In the genomic region with DNA sequence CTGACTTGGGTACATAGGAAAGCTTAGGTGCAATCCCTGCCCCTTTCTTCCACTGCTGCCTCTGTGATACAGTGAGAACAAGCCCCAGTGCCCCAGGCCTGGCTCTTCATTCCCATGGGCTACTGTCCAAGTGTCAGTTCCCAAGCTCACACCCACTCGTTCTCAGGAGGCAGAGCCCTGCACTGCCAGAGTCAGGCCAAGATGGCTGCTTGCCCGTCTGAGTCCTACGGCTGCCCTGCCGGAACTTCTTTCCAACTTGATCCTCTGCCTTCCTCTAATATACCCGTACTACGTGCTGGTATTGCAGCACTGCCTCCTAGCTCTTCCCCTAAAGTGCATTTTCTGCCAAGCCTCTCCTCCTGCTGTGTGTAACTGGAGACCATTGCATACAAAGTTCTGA, we compare ENCODE assay signal across 10 mouse cellular contexts.
A peak's percentile ranks its signal among the peaks of the same experiment; 100 is the strongest.
DNase-seq lines count a peak whose midpoint lies in the region; ATAC-seq and TF ChIP-seq lines count a peak whose summit lies in the region.
"Had no signal": no experiment of that assay in that cellular context is flagged by ENCODE, and none has a peak within 500 bp of the region (broad histone marks: within the 10 kb centered on the region; RNA-seq: fewer than 3 reads in every experiment).

No protein-coding gene starts in this region.

- no peak overlapping the region for H3K4me2 ChIP-seq in midbrain, postnatal 0 days (ENCODE audit: low read depth, low read length, poor library complexity, severe bottlenecking)
- H3K4me2 ChIP-seq in midbrain, embryonic 11.5 days = no peak overlapping the region
- H3K4me2 ChIP-seq in hindbrain, embryonic 13.5 days = no peak overlapping the region

- no peaks in the 10 kb centered on the region for H3K9me3 ChIP-seq in midbrain, postnatal 0 days (ENCODE audit: low read length)
- H3K9me3 ChIP-seq in midbrain, embryonic 11.5 days (ENCODE audit: control insufficient read depth, low read length) = no peaks in the 10 kb centered on the region
- H3K9me3 ChIP-seq in hindbrain, embryonic 13.5 days = no peaks in the 10 kb centered on the region

- no peak overlapping the region for H3K27ac ChIP-seq in midbrain, postnatal 0 days (ENCODE audit: low read depth, low read length)
- H3K27ac ChIP-seq in midbrain, embryonic 11.5 days (ENCODE audit: low read depth, low read length) = no peak overlapping the region
- H3K27ac ChIP-seq in hindbrain, embryonic 13.5 days = no peak overlapping the region
- H3K27ac ChIP-seq: liver, embryonic 14.5 days had no signal

- H3K4me1 ChIP-seq in midbrain, postnatal 0 days (ENCODE audit: insufficient read depth, low read length) = no peaks in the 10 kb centered on the region
- H3K4me1 ChIP-seq in midbrain, embryonic 11.5 days (ENCODE audit: control insufficient read depth, insufficient read depth, low read length) = peaks cover 6% of the 10 kb centered on the region
- H3K4me1 ChIP-seq in hindbrain, embryonic 13.5 days (replicated peaks) = peaks cover 13% of the 10 kb centered on the region

- H3K4me3 ChIP-seq in midbrain, postnatal 0 days (ENCODE audit: low read depth, low read length) = no peak overlapping the region
- H3K4me3 ChIP-seq in midbrain, embryonic 11.5 days (ENCODE audit: low read depth, low read length) = no peak overlapping the region
- H3K4me3 ChIP-seq in hindbrain, embryonic 13.5 days = no peak overlapping the region
- H3K4me3 ChIP-seq: erythroblast, embryonic 14.5 days had no signal

- H3K27me3 ChIP-seq in midbrain, postnatal 0 days (ENCODE audit: insufficient read depth, low read length) = no peaks in the 10 kb centered on the region
- H3K27me3 ChIP-seq in midbrain, embryonic 11.5 days (ENCODE audit: control insufficient read depth, insufficient read depth, low read length) = no peaks in the 10 kb centered on the region
- H3K27me3 ChIP-seq in hindbrain, embryonic 13.5 days = no peaks in the 10 kb centered on the region

- 73% methylated on average over 6 of the region's 6 CpGs for WGBS in midbrain, postnatal 0 days
- WGBS in midbrain, embryonic 11.5 days = 90% methylated on average over 6 of the region's 6 CpGs
- 87% methylated on average over 6 of the region's 6 CpGs for WGBS in hindbrain, embryonic 13.5 days

- H3K9ac ChIP-seq in midbrain, postnatal 0 days (replicated peaks; ENCODE audit: low read length, poor library complexity, severe bottlenecking) = no peak overlapping the region
- H3K9ac ChIP-seq in midbrain, embryonic 11.5 days (ENCODE audit: low read length) = no peak overlapping the region
- H3K9ac ChIP-seq in hindbrain, embryonic 13.5 days = no peak overlapping the region
- H3K9ac ChIP-seq: liver, embryonic 14.5 days had no signal

- ATAC-seq in midbrain, postnatal 0 days (ENCODE audit: low FRiP score) = no peak
- ATAC-seq in midbrain, embryonic 11.5 days (ENCODE audit: low FRiP score) = no peak
- no peak for ATAC-seq in hindbrain, embryonic 13.5 days (ENCODE audit: low FRiP score)

- H3K36me3 ChIP-seq in midbrain, postnatal 0 days (ENCODE audit: insufficient read depth, low read length) = no peaks in the 10 kb centered on the region
- no peaks in the 10 kb centered on the region for H3K36me3 ChIP-seq in midbrain, embryonic 11.5 days (ENCODE audit: control insufficient read depth, insufficient read depth, low read length)
- H3K36me3 ChIP-seq in hindbrain, embryonic 13.5 days = no peaks in the 10 kb centered on the region

- no peak for TF ChIP-seq CTCF in midbrain, postnatal 0 days (IDR thresholded peaks at IDR 0.05)

- DNase-seq in midbrain, postnatal 0 days (ENCODE audit: low spot score) = peak; percentile 76
- no peak for DNase-seq in midbrain, embryonic 11.5 days (ENCODE audit: low spot score, missing footprints)
- DNase-seq in cerebellum, postnatal 10 days = peak; percentile 72 to 83
- DNase-seq in heart, adult 9 months (ENCODE audit: low spot score in 2 of 2) = peak; percentile 75 to 76
- peak; percentile 36 for DNase-seq in ovary, postnatal 14 days (ENCODE audit: low spot score)
- no peak for DNase-seq in thymus, postnatal 10 days (ENCODE audit: low spot score in 2 of 2)
- DNase-seq: right cerebral cortex, postnatal 14 days had no signal

Comparison
In these comparisons a context has a peak if more than half of its experiments do, and no peak if none do; other contexts are left out.
1. DNase-seq: peak in midbrain, postnatal 0 days (single experiment), cerebellum, postnatal 10 days (2 of 2), heart, adult 9 months (2 of 2) and ovary, postnatal 14 days (single experiment); none in midbrain, embryonic 11.5 days (single experiment) and thymus, postnatal 10 days (0 of 2).